Mouse (Mus musculus): ENCODE results near the gene Slmap.
"Not testable (repeated sequence)": the region's sequence is repeated elsewhere in the genome, so short reads cannot be mapped to it uniquely, and the experiment has no call there.

Gene Slmap

GRCm38 (mm10) chr14:26532752-26533151 lies 2.0 kb downstream of the Slmap start:
- DNase-seq (ENCODE audit: low spot score) = no peak

GRCm38 (mm10) chr14:26531410-26532313 lies 3.1 kb downstream of the Slmap start:
- no peak for DNase-seq (ENCODE audit: low spot score)

- no peak for DNase-seq (ENCODE audit: low spot score)
Measured at GRCm38 (mm10) chr14:26530350-26530749, 4.4 kb downstream of the Slmap start.

- no peak for DNase-seq (ENCODE audit: low spot score)
Measured at GRCm38 (mm10) chr14:26528296-26528695, 6.4 kb downstream of the Slmap start.

GRCm38 (mm10) chr14:26525955-26526354 lies 8.8 kb downstream of the Slmap start:
- no peak for DNase-seq (ENCODE audit: low spot score)

- DNase-seq (ENCODE audit: low spot score) = no peak
Measured at GRCm38 (mm10) chr14:26523082-26523481, 11.6 kb downstream of the Slmap start.

GRCm38 (mm10) chr14:26519831-26520230 lies 14.9 kb downstream of the Slmap start:
- DNase-seq (ENCODE audit: low spot score) = no peak

GRCm38 (mm10) chr14:26517843-26518242 lies 16.9 kb downstream of the Slmap start:
- DNase-seq (ENCODE audit: low spot score) = no peak

GRCm38 (mm10) chr14:26516232-26516631 lies 18.5 kb downstream of the Slmap start:
- DNase-seq (ENCODE audit: low spot score) = not testable (repeated sequence)

GRCm38 (mm10) chr14:26515802-26516201 lies 18.9 kb downstream of the Slmap start:
- no peak for DNase-seq (ENCODE audit: low spot score)

GRCm38 (mm10) chr14:26510545-26510944 lies 24.2 kb downstream of the Slmap start:
- DNase-seq (ENCODE audit: low spot score) = no peak

- no peak for DNase-seq (ENCODE audit: low spot score)
Measured at GRCm38 (mm10) chr14:26508150-26508549, 26.6 kb downstream of the Slmap start.

GRCm38 (mm10) chr14:26507361-26507760 lies 27.4 kb downstream of the Slmap start:
- DNase-seq (ENCODE audit: low spot score) = no peak

GRCm38 (mm10) chr14:26504541-26504940 lies 30.2 kb downstream of the Slmap start:
- no peak for DNase-seq (ENCODE audit: low spot score)

- DNase-seq (ENCODE audit: low spot score) = no peak
Measured at GRCm38 (mm10) chr14:26500136-26500933, 34.4 kb downstream of the Slmap start.

- no peak for DNase-seq (ENCODE audit: low spot score)
Measured at GRCm38 (mm10) chr14:26495021-26495420, 39.7 kb downstream of the Slmap start.

- peak; percentile 43 for DNase-seq (ENCODE audit: low spot score)
Measured at GRCm38 (mm10) chr14:26491150-26491549, 43.6 kb downstream of the Slmap start.

GRCm38 (mm10) chr14:26488329-26489020 lies 46.3 kb downstream of the Slmap start:
- no peak for DNase-seq (ENCODE audit: low spot score)

- DNase-seq (ENCODE audit: low spot score) = no peak
Measured at GRCm38 (mm10) chr14:26486416-26487198, 48.1 kb downstream of the Slmap start.

- DNase-seq (ENCODE audit: low spot score) = no peak
Measured at GRCm38 (mm10) chr14:26481457-26481856, 53.3 kb downstream of the Slmap start.

GRCm38 (mm10) chr14:26477738-26478137 lies 57.0 kb downstream of the Slmap start:
- no peak for DNase-seq (ENCODE audit: low spot score)

GRCm38 (mm10) chr14:26476391-26476790 lies 58.3 kb downstream of the Slmap start:
- DNase-seq (ENCODE audit: low spot score) = no peak

Data from ovary, postnatal 36 days (tissue).